Mouse (Mus musculus) heart, postnatal 36 days (tissue): ENCODE measurements around the gene Fa2h. TPM values are rescaled to one million over a fixed set of nuclear protein-coding genes. Genes with fewer than 3 reads are reported as not detected.
"Not testable (repeated sequence)": the region's sequence is repeated elsewhere in the genome, so short reads cannot be mapped to it uniquely, and the experiment has no call there.

Experiments used
- DNase-seq, 2 experiments: peaks; one replicate each; pipeline ENCODE4 v3.0.0; 2021 to 2022
- intact Hi-C: fragments of 180-260 bp; cut with DNase I; formaldehyde crosslinking; loops from one replicate; pipeline ENCODE4 v1.15.1; 2025
- total RNA-seq, 2 experiments: library from RNA; stranded (reverse); gene quantifications; 2 replicates each; pipeline ENCODE4 v1.2.3; 2021

Gene Fa2h
- total RNA-seq, 2 experiments from 2014 or later = 0.16 to 0.19 TPM

DNA sequence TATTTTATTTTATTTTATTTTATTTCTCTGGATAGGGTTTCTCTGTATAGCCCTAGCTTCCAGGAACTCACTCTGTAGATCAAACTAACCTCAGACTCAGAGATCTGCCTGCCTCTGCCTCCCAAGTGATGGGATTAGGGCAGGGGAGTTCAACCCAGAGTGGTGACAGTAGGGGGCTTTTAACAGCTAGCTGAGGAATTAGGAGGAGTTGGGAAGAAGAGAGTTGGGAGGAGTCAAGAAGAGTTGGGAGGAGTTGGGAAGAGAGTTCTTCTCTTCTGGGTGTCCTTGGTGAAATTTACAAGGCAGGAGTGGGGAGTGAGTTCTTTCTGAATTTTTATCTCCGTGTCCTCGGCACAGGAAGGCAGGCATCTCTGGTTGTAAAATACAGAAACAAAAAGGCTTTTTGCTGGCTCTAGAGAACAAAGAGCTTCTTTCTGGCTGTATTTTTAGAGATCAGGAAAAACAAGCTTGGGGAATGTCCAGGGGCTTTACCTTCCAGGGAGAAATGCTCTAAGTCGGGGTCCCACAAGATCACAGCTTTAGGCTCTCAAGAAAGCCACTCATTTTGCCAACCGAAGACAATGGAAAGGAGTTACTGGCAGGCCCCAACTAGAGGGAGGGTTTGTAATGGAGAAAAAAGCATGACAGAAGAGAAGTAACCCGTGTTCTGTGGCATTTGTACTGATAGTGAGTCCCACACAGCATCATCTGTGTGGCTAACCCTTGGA lies 90.4 kb downstream of the Fa2h start:
- DNase-seq, intact Hi-C loops: not testable (repeated sequence)

DNA sequence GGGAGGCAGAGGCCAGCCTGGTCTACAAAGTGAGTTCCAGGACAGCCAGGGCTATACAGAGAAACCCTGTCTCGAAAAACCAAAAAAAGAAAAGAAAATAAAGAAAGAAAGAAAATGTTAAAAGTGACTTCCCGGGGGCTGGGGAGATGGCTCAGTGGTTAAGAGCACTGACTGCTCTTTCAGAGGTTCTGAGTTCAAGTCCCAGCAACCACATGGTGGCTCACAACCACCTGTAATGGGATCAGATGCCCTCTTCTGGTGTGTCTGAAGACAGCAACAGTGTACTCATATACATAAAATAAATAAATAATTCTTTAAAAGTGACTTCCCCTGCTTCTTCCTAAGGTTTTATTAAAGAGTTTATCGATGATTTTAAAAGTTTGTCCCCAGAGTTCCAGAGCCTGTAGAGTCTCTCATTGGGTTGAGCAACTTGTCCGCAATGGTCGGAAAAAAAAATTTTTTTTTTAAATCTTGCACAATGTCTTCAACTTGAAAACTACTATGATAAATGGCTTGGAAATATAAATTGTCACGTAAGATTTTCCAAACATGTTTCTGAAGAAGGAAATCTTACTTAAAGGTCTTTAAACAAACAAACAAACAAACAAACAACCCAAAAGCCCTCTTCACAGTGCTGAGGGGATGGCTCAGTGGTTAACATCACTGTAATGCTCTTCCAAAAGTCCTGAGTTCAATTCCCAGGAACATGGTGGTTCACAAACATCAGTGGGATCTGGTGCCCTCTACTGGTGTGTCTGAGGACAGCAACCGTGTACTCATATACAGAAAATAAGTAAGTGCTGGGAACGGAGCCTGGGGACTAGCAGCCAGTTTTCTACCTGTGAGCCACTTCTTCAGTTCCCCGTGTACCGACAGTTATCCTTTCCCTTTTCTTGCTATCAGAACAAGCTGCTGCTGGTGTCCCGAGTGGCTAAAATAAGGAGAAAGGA lies 92.8 kb downstream of the Fa2h start:
- intact Hi-C loops = no loop called here
- no peak for DNase-seq

DNA sequence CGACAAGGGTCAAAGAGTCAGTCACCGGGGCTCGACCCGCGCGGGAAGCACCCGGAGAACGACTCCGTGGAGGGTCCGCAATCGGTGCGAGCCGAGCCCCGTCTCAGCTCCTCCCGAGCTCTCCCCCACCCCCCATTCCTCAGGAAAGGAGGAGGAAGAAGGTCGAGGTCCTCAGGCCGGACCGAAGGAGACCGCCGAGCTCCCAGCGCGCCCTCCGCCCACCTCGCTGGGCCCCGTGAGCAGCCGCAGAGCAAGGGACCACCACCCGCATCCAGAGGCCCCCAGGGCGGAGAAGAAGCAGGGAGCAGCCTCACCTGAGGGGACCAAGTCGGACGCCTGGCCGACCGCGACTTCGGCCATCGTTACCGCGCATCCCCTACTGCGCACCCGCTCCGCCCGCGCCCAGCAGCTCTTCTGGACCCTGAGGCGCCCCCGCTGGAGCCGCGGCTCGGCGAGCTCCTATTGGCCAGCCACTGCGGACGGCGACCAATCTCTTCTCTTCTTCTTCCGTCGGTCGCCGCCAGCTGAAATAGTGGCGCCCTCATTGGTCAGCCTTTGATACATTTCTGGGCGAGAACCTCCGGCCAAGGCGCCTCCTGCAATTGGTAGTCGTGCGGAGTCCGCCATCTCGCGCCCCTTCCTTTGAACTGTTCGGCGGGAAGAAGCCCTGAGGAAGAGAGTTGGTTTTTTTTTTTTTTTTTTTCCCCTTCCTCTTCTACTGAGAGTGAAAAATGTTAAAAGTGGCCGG lies 93.6 kb downstream of the Fa2h start, which contains the start of gene Rfwd3:
Gene Rfwd3 (minus strand): TSS at position 402 of the 748 bp plus-strand sequence.
- DNase-seq = peak; percentile 93 to 94
- intact Hi-C loops = loop anchor here (5.0 kb wide), 1 partner anchor 38 kb away; no protein-coding TSS in a partner anchor

- intact Hi-C loops = loop anchor here (5.0 kb wide), 1 partner anchor 37 kb away; no protein-coding TSS in a partner anchor
These were observed 94.2 kb downstream of the Fa2h start for GRCm38 (mm10) chr8:111299363-111299820.

DNA sequence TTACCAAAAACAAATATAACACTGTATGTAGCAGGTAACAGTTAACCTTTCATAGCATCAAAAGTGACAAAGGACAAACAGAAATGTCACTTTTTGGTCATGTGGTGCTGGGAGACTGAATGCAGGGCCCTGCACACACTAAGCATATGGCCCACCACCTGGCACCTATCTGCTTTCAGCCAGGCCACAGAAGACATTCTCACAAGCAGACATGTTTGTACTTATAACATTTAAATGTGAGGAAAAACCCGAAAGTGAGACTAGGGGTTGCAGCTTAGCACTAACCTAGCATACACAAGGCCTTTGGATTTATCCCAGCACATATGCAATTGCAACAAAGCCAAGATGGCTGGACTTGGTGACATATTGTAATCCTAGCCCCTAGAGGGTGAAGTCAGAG lies 95.6 kb downstream of the Fa2h start:
- no peak for DNase-seq
- intact Hi-C loops = loop anchor here (5.0 kb wide), 1 partner anchor 36 kb away; no protein-coding TSS in a partner anchor

More at GRCm38 (mm10) chr8:111299363-111299820, 94.2 kb downstream of the Fa2h start:
- peak; percentile 65 to 69 for DNase-seq

Other genes with a start within 250 kb of the Fa2h start
- gene Glg1, start 134.6 kb downstream of the Fa2h start, total RNA-seq = 100 to 1,000 TPM; 102 to 106 TPM
- 10 to 100 TPM; 16.7 to 21.3 TPM for gene Rfwd3, start 93.6 kb downstream of the Fa2h start, total RNA-seq
- gene Mlkl, start 55.6 kb downstream of the Fa2h start, total RNA-seq = 1 to 10 TPM; 2.5 to 3.5 TPM
- 1 to 10 TPM; 7.4 to 8.5 TPM for gene Wdr59, start 128.3 kb upstream of the Fa2h start, total RNA-seq
- gene Znrf1, start 142.3 kb upstream of the Fa2h start, total RNA-seq = 10 to 100 TPM; 56.4 to 59.3 TPM
- gene Ldhd, start 236.6 kb upstream of the Fa2h start, total RNA-seq = 10 to 100 TPM; 36.7 to 43.6 TPM
- 1 to 10 TPM; 8.1 to 8.4 TPM for gene Zfp1, start 249.6 kb upstream of the Fa2h start, total RNA-seq